Mouse (Mus musculus): ENCODE measurements around the gene Atpaf2. TPM values are rescaled to one million over a fixed set of nuclear protein-coding genes. Genes with fewer than 3 reads are reported as not detected.

The Atpaf2 gene
- total RNA-seq, 2 experiments from 2014 or later: 28.7 to 30.9 TPM

- peak in 1 of 2 experiments; percentile 43 for DNase-seq
- intact Hi-C loops (cut with DNase I): loop anchor here (5.0 kb wide), 2 partner anchors 160 to 210 kb away; no protein-coding TSS in a partner anchor
These were observed 6.1 kb downstream of the Atpaf2 start for GRCm38 (mm10) chr11:60412173-60412572.

- intact Hi-C loops (cut with DNase I): loop anchor here (5.0 kb wide), 2 partner anchors 39 to 309 kb away; no protein-coding TSS in a partner anchor
- DNase-seq: no peak
These were observed 11.7 kb downstream of the Atpaf2 start for GRCm38 (mm10) chr11:60406606-60407005.

GRCm38 (mm10) chr11:60397172-60397571 is 21.1 kb downstream of the Atpaf2 start:
- no peak for DNase-seq
- intact Hi-C loops (cut with DNase I): loop anchor here (5.0 kb wide), 1 partner anchor 35 kb away; no protein-coding TSS in a partner anchor

- DNase-seq: no peak
- intact Hi-C loops (cut with DNase I): loop anchor here (5.0 kb wide), 1 partner anchor 34 kb away; no protein-coding TSS in a partner anchor
These were observed 21.7 kb downstream of the Atpaf2 start for GRCm38 (mm10) chr11:60396546-60396945.

- intact Hi-C loops (cut with DNase I): no loop called here
- no peak for DNase-seq
These were observed 26.9 kb downstream of the Atpaf2 start for GRCm38 (mm10) chr11:60391346-60391745.

GRCm38 (mm10) chr11:60387944-60388343 is 30.3 kb downstream of the Atpaf2 start:
- no peak for DNase-seq
- intact Hi-C loops (cut with DNase I): no loop called here

GRCm38 (mm10) chr11:60385946-60386345 is 32.3 kb downstream of the Atpaf2 start:
- no peak for DNase-seq
- intact Hi-C loops (cut with DNase I): no loop called here

- no peak for DNase-seq
- intact Hi-C loops (cut with DNase I): no loop called here
These were observed 33.4 kb downstream of the Atpaf2 start for GRCm38 (mm10) chr11:60384762-60385421.

GRCm38 (mm10) chr11:60383518-60383917 is 34.7 kb downstream of the Atpaf2 start:
- intact Hi-C loops (cut with DNase I): no loop called here
- DNase-seq: no peak

GRCm38 (mm10) chr11:60374481-60374880 is 43.8 kb downstream of the Atpaf2 start:
- DNase-seq: no peak
- intact Hi-C loops (cut with DNase I): no loop called here

GRCm38 (mm10) chr11:60370431-60370830 is 47.8 kb downstream of the Atpaf2 start:
- intact Hi-C loops (cut with DNase I): no loop called here
- DNase-seq: no peak

- intact Hi-C loops (cut with DNase I): loop anchor here (5.0 kb wide), 1 partner anchor 38 kb away; no protein-coding TSS in a partner anchor
- no peak for DNase-seq
These were observed 48.8 kb downstream of the Atpaf2 start for GRCm38 (mm10) chr11:60369448-60369847.

GRCm38 (mm10) chr11:60368909-60369308 is 49.3 kb downstream of the Atpaf2 start:
- DNase-seq: no peak
- intact Hi-C loops (cut with DNase I): loop anchor here (5.0 kb wide), 1 partner anchor 38 kb away; no protein-coding TSS in a partner anchor

GRCm38 (mm10) chr11:60367256-60367655 is 51.0 kb downstream of the Atpaf2 start:
- intact Hi-C loops (cut with DNase I): loop anchor here (5.0 kb wide), 1 partner anchor 40 kb away; no protein-coding TSS in a partner anchor
- DNase-seq: no peak

- intact Hi-C loops (cut with DNase I): loop anchor here (5.0 kb wide), 1 partner anchor 41 kb away; no protein-coding TSS in a partner anchor
- DNase-seq: no peak
These were observed 51.8 kb downstream of the Atpaf2 start for GRCm38 (mm10) chr11:60366239-60367019.

GRCm38 (mm10) chr11:60360631-60361201 is 57.5 kb downstream of the Atpaf2 start:
- intact Hi-C loops (cut with DNase I): loop anchor here (5.0 kb wide), 1 partner anchor 37 kb away; no protein-coding TSS in a partner anchor

GRCm38 (mm10) chr11:60359936-60360335 is 58.3 kb downstream of the Atpaf2 start:
- no peak for DNase-seq
- intact Hi-C loops (cut with DNase I): loop anchor here (5.0 kb wide), 1 partner anchor 37 kb away; no protein-coding TSS in a partner anchor

More at GRCm38 (mm10) chr11:60360631-60361201, 57.5 kb downstream of the Atpaf2 start:
- DNase-seq: no peak

GRCm38 (mm10) chr11:60359138-60359537 is 59.1 kb downstream of the Atpaf2 start:
- no peak for DNase-seq
- intact Hi-C loops (cut with DNase I): no loop called here

- intact Hi-C loops (cut with DNase I): no loop called here
These were observed 59.7 kb downstream of the Atpaf2 start for GRCm38 (mm10) chr11:60358548-60358947.

GRCm38 (mm10) chr11:60357116-60357515 is 61.1 kb downstream of the Atpaf2 start:
- intact Hi-C loops (cut with DNase I): no loop called here
- DNase-seq: no peak

More at GRCm38 (mm10) chr11:60358548-60358947, 59.7 kb downstream of the Atpaf2 start:
- no peak for DNase-seq

- intact Hi-C loops (cut with DNase I): no loop called here
- no peak for DNase-seq
These were observed 62.3 kb downstream of the Atpaf2 start for GRCm38 (mm10) chr11:60355952-60356351.

Data from gastrocnemius, postnatal 36 days (tissue).